Mouse (Mus musculus) adipocyte (in vitro differentiated cells): ENCODE data around the gene Nid1.
"Not testable (repeated sequence)": the region's sequence is repeated elsewhere in the genome, so short reads cannot be mapped to it uniquely, and the experiment has no call there.

Source experiments
- DNase-seq: peaks from one replicate; pipeline ENCODE4 v3.0.0-alpha.2; 2016; ENCODE audit warnings: low spot score

Gene Nid1

GRCm38 (mm10) chr13:13437460-13438015 is at the start of gene Nid1:
TSS of gene Nid1 (plus strand) at chr13:13437551.
- peak; percentile 13 for DNase-seq

GRCm38 (mm10) chr13:13393228-13394095 is 43.9 kb upstream of the Nid1 start, which contains the start of gene Gpr137b:
TSS of gene Gpr137b (minus strand) at chr13:13394014.
- DNase-seq: peak; percentile 34

- peak; percentile 16 for DNase-seq
Measured at GRCm38 (mm10) chr13:13394096-13394395, 43.3 kb upstream of the Nid1 start.

- DNase-seq: not testable (repeated sequence)
Measured at GRCm38 (mm10) chr13:13400851-13401250, 36.5 kb upstream of the Nid1 start.

GRCm38 (mm10) chr13:13402818-13403217 is 34.5 kb upstream of the Nid1 start:
- not testable (repeated sequence) for DNase-seq

- DNase-seq: not testable (repeated sequence)
Measured at GRCm38 (mm10) chr13:13403366-13403765, 34.0 kb upstream of the Nid1 start.

- not testable (repeated sequence) for DNase-seq
Measured at GRCm38 (mm10) chr13:13403839-13404238, 33.5 kb upstream of the Nid1 start.

- not testable (repeated sequence) for DNase-seq
Measured at GRCm38 (mm10) chr13:13404517-13405155, 32.7 kb upstream of the Nid1 start.

- not testable (repeated sequence) for DNase-seq
Measured at GRCm38 (mm10) chr13:13405511-13405910, 31.8 kb upstream of the Nid1 start.

- DNase-seq: no peak
Measured at GRCm38 (mm10) chr13:13414206-13414605, 23.1 kb upstream of the Nid1 start.

- peak; percentile 71 for DNase-seq
Measured at GRCm38 (mm10) chr13:13415120-13416006, 22.0 kb upstream of the Nid1 start.

- DNase-seq: not testable (repeated sequence)
Measured at GRCm38 (mm10) chr13:13416007-13416337, 21.4 kb upstream of the Nid1 start.

- not testable (repeated sequence) for DNase-seq
Measured at GRCm38 (mm10) chr13:13418859-13419258, 18.5 kb upstream of the Nid1 start.

GRCm38 (mm10) chr13:13423301-13423700 is 14.1 kb upstream of the Nid1 start:
- DNase-seq: not testable (repeated sequence)

- DNase-seq: not testable (repeated sequence)
Measured at GRCm38 (mm10) chr13:13436161-13436560, 1.2 kb upstream of the Nid1 start.

GRCm38 (mm10) chr13:13438112-13438953 is 982 bp downstream of the Nid1 start:
- peak; percentile 36 for DNase-seq

GRCm38 (mm10) chr13:13445601-13446000 is 8.2 kb downstream of the Nid1 start:
- not testable (repeated sequence) for DNase-seq

- not testable (repeated sequence) for DNase-seq
Measured at GRCm38 (mm10) chr13:13446711-13447443, 9.5 kb downstream of the Nid1 start.

GRCm38 (mm10) chr13:13449981-13450380 is 12.6 kb downstream of the Nid1 start:
- not testable (repeated sequence) for DNase-seq

- not testable (repeated sequence) for DNase-seq
Measured at GRCm38 (mm10) chr13:13450931-13451330, 13.6 kb downstream of the Nid1 start.
